Mouse (Mus musculus): ENCODE measurements at regions not wholly inside any gene's neighbourhood (a gene's known extent, or its start where the extent isn't known, plus 50 kb on each side); places are given as distances from the start of the nearest gene placed in this dataset.
"Not testable (repeated sequence)": the region's sequence is repeated elsewhere in the genome, so short reads cannot be mapped to it uniquely, and the experiment has no call there.

DNA sequence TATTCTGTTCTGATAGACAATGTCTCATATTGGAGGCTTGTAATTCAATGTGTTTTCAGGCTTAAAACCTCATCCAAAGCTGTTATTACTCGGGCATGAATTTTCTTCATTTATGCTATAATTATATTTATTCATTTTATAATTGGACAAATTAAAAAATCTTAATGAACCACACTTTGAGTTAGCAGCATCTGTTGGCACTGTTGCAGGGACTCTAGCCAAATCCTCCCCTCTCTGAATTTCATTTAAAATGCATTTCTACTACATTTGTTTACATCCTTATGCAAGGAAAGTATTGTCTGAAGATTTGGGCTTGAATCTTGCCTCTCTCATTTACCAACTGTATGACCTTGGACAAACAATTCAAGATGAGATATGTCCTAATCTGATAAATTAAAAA, 874.2 kb upstream of the Kirrel3 start:
- 54% methylated on average over 1 of the region's 1 CpGs for WGBS
- DNase-seq (ENCODE audit: low read depth, low spot score): no peak

DNA sequence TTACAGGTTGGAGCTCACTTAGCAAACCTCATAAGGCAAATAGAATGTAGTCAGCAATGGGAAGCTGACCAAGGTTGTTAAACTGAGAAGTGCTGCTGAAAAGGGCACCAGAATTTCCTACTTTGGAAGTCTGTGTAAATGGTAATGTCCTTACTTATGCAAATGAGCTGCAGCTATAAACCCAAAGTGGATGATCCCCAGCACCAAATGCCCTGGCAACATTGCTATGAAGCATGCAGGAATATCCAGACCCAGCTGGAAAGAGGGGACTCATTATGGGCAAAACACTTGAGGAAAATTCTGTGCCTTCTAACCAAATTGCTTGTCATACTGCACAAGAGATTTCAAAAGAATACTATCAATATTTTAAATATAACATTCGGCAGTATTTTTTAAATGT, 861.3 kb upstream of the Kirrel3 start:
- WGBS: 88% methylated on average over 1 of the region's 1 CpGs
- no peak for DNase-seq (ENCODE audit: low read depth, low spot score)

DNA sequence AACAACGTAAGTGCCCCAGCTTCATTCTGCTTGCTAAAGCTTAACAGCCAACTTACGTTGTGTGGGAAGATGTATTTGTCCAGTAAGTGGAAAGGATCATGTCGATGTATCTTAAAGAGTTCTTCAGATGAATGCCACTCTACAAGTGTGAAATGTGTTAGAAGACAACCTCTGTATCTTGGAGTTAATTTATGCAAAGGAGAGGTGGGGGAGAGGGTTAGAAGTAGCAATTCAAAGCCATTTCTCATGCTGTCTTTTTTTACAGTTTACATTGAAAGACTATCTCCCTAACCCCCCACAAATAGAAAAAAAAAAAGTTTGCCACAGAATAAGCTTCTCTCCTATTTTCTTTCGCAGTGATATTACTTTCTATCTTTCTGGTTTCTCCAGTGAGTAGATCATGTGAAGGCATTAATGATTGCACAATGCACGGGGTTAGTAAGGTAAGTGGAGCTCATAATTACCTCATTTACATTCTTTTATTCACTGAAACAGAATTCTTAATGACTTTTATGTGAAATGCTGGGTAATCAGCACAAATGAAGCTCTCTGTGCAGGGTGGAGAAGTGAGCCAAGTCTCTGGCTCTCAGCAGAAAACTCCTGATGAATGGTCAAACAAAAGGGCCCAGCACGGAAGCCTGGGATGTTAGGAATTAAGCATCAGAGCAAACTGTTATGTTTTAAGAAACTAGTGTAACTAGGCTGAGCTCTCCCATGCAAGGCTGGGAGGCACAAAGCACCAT, 855.8 kb upstream of the Kirrel3 start:
- WGBS: 63% methylated on average over 6 of the region's 6 CpGs
- DNase-seq (ENCODE audit: low read depth, low spot score): no peak

DNA sequence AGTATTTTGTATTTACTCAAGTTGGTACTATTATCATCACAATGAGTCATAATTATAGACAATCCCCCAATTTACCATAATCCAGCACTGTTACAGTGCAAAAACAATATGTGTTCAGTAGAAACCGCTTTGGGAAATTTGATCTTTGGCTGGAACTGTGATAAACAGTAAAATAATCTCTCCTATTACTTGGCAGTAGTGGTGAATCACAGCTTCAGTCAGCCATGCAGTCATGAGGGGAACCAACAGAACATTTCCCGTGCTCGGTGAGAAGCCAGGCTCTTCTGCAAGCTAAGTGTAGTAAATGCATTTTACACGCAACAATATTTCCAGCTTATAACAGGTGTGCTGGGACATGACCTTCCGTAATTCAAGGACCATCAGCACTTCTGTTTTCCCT, 822.7 kb upstream of the Kirrel3 start:
- 79% methylated on average over 5 of the region's 5 CpGs for WGBS
- DNase-seq (ENCODE audit: low read depth, low spot score): no peak

DNA sequence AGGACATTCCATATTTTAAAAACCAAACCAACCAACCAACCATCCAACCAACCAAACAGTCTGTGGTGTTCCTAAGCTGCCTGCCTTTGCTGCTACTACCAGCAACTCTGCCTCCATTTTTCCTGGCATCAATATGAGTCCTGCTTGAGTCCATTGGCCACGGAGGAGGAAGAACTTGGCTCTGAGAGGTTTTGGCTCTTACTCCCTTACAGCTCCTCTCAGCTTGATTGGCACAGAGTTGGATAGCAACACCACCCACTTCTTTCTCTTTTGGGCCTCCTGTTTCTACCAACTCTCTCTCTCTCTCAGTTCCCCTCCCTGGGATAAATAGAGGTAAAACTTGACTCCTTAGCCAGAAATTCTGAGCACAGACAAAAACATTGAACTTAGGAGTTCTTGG, 804.6 kb upstream of the Kirrel3 start:
- no peak for DNase-seq (ENCODE audit: low read depth, low spot score)
- 50% methylated on average over 1 of the region's 1 CpGs for WGBS

DNA sequence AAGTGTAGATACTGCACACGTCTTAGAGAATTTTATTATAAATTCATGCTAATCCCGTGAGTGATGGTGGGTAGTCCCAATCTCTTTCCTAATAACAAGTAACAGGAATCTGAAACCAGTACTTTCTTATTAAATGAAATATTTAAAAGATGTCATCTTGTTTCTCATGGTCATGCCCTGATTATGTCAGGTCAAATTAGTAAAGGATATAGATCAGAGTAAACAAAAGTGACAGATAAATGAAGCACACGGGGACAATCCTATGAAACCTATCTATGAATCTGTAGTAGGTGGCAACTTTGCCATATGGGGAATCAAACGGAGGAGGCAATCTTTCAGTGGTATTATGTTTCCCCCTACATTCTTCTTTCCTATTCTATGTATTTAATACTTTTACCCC, 794.0 kb upstream of the Kirrel3 start:
- no peak for DNase-seq (ENCODE audit: low read depth, low spot score)
- WGBS: 74% methylated on average over 4 of the region's 4 CpGs

DNA sequence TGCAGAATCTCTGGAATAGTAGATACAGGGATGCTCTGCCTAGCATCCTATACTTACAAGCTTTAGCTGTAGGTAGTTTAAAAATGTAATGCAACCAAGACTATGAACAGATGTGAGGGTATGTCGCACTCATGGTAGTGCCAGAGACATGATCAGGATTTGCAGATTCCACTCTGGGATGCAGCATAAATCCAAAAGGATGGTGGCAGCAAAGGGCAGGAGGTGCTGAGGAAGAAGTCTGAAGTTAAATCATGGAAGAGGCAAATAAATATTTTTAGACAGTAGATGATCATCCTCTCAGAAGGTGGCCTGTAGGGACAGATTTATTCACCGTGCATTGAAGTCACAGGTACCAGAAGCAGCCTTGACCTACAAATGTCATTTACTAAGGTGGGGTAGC, 768.1 kb upstream of the Kirrel3 start:
- DNase-seq (ENCODE audit: low read depth, low spot score): no peak
- 78% methylated on average over 2 of the region's 2 CpGs for WGBS

DNA sequence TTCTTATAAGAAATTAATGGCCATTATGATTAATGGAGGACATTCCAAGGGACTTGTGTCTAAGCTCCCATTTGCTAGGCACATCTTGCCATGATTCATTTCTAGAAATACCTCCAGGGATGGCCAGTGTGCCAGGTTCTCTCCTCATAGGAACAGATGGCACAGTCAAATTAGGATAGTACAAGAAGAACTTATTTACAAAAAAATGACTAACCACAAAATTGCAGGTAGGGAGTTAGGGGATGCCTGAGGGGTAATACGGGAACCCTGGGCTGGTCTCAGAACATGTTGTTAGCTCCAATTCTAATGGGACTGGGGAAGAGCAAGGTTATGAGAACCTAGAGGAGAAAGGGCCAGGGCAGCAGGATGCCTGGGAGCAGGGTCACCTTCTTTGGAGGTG, 760.9 kb upstream of the Kirrel3 start:
- no peak for DNase-seq (ENCODE audit: low read depth, low spot score)
- WGBS: 80% methylated on average over 1 of the region's 1 CpGs

DNA sequence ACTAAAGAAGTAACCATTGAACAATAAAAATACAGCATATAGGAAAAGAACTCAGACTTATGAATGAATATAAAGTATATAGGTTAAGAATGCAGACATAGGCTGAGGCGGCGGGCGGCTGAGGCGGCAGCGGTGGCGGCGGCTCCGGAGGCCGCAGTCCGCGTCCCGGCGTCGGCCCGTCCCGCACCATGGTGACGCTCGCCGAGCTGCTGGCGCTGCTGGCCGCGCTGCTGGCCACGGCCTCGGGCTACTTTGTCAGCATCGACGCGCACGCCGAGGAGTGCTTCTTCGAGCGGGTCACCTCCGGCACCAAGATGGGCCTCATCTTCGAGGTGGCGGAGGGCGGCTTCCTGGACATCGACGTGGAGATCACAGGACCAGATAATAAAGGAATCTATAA, 757.6 kb upstream of the Kirrel3 start:
- DNase-seq (ENCODE audit: low read depth, low spot score): not testable (repeated sequence)
- WGBS: 76% methylated on average over 26 of the region's 37 CpGs

DNA sequence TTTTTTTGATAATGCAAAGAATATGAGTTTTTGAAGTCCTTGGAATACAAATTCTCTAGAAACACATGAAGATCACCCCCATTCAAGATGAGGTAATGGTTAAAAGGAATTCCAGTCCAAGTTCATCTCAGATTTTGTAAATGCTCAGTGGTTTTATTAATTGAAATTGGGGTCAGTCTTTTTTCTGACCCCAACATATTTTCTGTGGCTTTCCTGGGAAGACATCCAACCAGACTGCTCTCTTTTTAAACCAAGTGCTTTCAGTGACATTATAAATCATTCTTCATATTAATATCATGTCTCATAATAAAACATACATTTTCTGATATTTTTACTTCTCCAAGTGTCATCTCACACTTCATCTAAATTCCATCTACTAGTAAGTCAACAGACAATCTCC, 725.0 kb upstream of the Kirrel3 start:
- no peak for DNase-seq (ENCODE audit: low read depth, low spot score)

DNA sequence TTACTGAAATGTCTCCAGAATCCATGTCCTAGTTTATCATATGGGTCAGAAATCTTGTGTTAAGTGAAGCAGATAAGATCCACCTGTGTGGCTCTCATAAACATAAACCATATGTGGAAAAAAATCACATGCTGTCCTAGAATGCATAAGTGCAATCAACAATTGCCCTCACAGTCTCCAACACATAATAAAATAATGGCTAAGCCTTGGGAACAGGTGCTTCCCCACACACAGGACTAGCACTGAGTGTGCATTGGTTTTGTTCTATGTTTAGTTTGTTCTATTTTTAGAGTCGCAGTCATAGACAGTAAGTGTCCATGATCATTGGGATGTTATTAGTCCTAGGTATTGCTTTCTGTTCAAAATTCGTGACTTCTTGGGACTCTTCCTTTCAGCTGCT, 719.5 kb upstream of the Kirrel3 start:
- no peak for DNase-seq (ENCODE audit: low read depth, low spot score)
- 67% methylated on average over 2 of the region's 2 CpGs for WGBS

DNA sequence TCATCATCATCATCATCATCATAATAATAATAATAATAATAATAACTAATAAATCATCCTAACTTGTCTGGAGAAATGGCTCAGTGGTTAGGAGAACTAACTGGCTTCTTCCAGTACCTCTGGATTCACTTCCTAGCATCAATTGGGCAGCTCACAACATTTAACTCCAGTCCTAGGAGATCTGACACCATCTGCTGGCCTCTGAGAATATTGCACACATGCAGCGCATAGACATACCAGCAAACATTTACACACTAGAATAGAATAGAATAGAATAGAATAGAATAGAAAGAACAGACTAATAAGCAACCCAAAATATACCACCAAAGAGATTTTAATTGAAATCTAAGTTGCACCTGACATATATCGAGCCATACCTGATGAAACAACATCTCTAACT, 715.9 kb upstream of the Kirrel3 start:
- WGBS: 93% methylated on average over 2 of the region's 2 CpGs
- DNase-seq (ENCODE audit: low read depth, low spot score): no peak

DNA sequence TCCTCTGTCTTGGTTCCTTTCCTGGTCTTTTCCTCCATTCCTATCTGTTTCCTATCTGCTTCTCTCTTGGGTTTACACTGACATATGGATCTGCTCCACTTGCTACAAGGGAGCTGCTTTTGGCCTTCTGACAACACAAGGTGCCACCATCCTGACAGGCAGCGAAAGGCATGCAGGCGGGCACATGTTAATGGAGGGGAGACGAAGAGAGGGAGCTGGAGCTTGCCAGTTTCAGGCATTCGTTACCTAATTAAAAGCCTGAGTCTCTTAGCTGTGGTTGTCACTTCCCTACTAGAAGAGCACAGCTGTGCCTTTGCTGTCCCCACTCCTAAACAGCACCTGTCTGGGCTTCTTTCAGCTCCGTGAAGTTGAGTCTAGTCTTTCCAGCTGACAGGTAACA, 711.5 kb upstream of the Kirrel3 start:
- no peak for DNase-seq (ENCODE audit: low read depth, low spot score)
- WGBS: 79% methylated on average over 5 of the region's 5 CpGs

DNA sequence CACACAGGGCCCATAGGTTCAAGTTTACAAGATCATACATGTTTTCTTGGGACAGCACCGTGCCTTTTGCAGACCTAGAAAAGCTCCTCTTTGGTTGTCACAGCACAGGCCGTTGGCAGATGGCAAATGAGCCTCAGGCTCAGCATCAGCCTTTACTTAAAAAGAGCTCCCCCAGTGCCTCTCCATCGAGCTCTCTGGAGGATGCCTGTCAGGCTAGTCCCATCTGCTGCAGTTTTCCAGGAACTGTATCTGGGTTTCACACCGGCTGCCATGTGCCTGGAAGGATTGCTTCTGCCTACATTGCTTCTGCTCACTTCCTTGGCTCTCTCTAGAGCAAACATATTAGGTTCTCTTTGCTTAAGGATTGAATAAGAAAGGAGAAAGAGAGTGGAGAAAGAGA, 695.1 kb upstream of the Kirrel3 start:
- WGBS: 73% methylated on average over 4 of the region's 4 CpGs
- no peak for DNase-seq (ENCODE audit: low read depth, low spot score)

DNA sequence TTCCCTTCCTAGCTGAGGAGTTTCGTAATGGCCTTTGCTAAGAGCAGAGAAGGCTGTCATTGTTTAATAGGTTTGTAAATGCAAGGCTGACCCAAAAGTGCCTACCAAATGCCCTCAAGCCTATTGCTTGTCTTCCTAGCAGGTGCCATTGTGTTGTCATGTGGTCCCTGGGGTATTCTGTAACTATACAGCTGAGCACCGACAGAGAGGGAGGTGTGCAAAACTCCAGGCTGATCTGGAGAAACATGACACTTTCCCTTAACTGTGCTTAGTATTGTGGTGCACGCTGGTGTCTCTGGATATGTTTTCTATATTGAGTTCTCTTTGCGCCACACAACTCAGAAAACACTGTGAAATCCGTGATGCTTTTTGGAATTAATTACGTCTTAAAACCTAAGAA, 685.4 kb upstream of the Kirrel3 start:
- 64% methylated on average over 6 of the region's 6 CpGs for WGBS
- no peak for DNase-seq (ENCODE audit: low read depth, low spot score)

DNA sequence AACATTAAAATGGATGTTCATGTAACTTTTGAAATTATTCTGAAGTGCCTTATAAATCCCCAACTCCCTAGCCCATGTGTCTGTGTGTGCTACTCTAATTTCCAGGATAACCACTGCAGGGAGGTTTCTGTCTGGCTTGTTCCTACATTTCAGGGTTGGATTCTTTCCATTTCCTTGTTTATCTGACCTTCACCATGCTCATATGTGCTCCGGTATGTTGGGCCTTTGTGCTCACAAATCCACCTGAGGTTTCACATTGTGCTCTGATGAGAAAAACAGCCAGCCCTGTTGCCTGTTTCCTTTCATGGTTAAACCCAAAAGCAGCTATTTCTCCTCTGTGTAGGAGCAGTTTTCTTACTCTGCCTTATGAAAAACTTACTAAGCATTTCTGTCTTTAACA, 684.9 kb upstream of the Kirrel3 start:
- 15% methylated on average over 1 of the region's 1 CpGs for WGBS
- DNase-seq (ENCODE audit: low read depth, low spot score): no peak

DNA sequence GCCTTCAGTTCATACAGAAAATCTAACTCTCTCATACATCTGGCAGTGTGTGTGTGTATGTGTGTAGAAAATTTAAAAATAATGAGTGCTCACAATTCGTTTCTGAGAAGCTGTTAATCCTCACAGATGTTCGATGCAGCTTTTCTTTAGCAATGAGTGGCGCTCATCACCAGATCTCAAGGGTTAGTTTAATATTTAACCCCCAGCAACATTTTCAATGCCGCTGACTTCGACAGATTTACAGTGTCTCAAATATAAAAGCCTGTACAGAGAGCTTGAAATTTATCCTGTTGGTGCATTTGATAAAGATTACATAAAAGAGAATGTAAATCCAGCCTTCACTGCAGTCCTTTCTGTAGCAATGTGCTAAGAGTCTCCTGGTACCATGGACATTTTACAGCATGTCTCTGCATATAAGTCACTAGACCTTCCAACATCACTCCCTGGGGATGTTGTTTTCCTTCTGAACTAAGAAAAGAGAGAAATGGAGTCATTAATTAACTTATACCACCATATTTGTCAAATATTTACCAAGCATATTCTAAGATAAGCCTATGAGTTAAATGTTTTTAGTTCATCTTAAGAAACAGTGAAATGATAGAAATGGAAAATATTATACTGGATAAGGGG, 670.8 kb upstream of the Kirrel3 start:
- 26% methylated on average over 5 of the region's 5 CpGs for WGBS
- no peak for DNase-seq (ENCODE audit: low read depth, low spot score)

DNA sequence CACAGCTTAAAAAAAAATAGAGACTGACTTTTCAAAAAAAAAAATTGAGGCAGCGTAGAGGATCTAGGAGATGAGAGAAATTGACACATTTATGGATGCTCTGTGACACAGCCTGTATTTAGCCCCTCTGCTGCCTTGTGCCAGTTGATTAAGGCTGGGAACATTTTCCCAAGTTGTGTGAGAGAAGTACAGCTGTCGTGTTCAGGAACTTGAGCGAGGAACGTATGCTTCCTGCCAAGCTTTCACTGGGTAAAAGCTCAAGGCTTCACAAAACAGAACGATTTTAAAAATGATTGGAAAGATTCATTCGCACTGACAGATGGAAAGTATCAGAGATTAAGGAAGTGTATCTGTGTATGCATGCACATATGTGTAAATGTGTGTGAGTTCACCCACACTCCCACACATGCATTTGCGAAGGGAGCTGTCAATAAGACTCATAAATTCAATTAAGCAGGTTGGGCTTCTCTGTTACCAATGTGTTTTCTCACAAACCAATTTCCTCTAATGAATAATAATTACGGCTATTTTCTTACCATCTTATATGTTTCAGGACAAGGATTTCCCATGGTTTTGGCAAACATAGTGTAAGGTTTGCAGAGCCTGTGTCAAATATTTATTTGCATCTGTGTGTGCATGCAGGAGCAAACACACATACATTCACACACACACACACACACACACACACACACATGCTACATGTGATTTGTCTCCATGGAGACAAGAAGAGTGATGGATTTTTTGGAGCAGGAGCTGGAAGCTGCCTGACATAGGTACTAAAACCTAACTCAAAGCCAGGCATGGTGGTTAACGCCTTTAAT, 662.9 kb upstream of the Kirrel3 start:
- 71% methylated on average over 9 of the region's 9 CpGs for WGBS
- no peak for DNase-seq (ENCODE audit: low read depth, low spot score)

DNA sequence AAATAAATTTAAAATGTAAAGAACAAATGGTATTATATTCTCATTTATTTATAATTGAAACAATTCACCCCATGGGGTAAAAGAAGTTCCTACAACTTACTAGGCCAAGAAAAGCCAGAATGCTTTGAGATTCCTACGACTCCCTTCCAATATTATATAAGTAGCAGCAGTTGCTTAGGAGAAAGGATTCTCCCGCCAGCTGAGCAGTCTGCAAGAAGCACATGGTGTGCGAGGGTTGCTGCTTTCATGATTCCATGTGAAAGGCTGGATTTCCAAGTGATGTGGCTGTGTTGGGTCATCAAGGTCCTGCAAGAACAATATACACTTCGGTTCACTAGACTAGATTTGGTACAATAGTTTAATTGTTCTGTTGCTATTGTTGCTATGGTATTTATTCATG, 659.6 kb upstream of the Kirrel3 start:
- DNase-seq (ENCODE audit: low read depth, low spot score): no peak
- 79% methylated on average over 4 of the region's 4 CpGs for WGBS

DNA sequence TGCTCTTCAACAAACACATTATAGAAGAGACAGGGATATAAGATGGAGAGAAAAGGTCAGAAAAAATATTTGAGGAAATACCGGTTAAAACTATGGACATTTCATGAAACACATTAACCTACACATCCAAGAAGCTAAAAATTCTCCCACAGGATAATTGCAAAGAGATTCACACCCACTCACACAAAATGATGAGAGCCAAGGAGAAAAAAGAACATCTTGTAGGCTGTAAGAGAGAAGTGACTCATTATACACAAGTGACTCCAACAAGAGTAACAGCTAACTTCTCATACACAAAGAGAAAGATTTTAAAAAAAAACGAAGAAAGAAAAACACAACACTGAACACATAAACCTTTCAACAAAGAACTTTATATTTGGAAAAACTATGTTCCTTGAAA, 658.3 kb upstream of the Kirrel3 start:
- 66% methylated on average over 2 of the region's 2 CpGs for WGBS

More for the DNA sequence above, 658.3 kb upstream of the Kirrel3 start:
- DNase-seq (ENCODE audit: low read depth, low spot score): no peak

Measured in large intestine, adult 2 months (tissue).